Mouse (Mus musculus): ENCODE data around the gene Rnf111. TPM values are rescaled to one million over a fixed set of nuclear protein-coding genes. Genes with fewer than 3 reads are reported as not detected.

Rnf111 gene
- polyA plus RNA-seq, 1 experiment from 2014 or later: 40.3 TPM

- H3K27ac ChIP-seq: no peak overlapping the region
- no peak for ATAC-seq
- H3K36me3 ChIP-seq: no peaks in the 10 kb centered on the region
- no peak overlapping the region for H3K4me2 ChIP-seq (replicated peaks)
- H3K4me1 ChIP-seq (replicated peaks): no peaks in the 10 kb centered on the region
- H3K4me3 ChIP-seq (replicated peaks): no peak overlapping the region
- H3K27me3 ChIP-seq: no peaks in the 10 kb centered on the region
- no peak overlapping the region for H3K9ac ChIP-seq (replicated peaks)
- H3K9me3 ChIP-seq: no peaks in the 10 kb centered on the region
- WGBS: 91% methylated on average over 3 of the region's 3 CpGs
Observed at GRCm38 (mm10) chr9:70523813-70524212, 20.3 kb upstream of the Rnf111 start.

GRCm38 (mm10) chr9:70520651-70521050 is 17.1 kb upstream of the Rnf111 start:
- no peak overlapping the region for H3K4me3 ChIP-seq (replicated peaks)
- H3K9ac ChIP-seq (replicated peaks): no peak overlapping the region
- H3K4me2 ChIP-seq (replicated peaks): no peak overlapping the region
- no peaks in the 10 kb centered on the region for H3K4me1 ChIP-seq (replicated peaks)
- H3K9me3 ChIP-seq: no peaks in the 10 kb centered on the region
- WGBS: 87% methylated on average over 3 of the region's 3 CpGs
- ATAC-seq: no peak
- no peaks in the 10 kb centered on the region for H3K36me3 ChIP-seq
- no peaks in the 10 kb centered on the region for H3K27me3 ChIP-seq
- H3K27ac ChIP-seq: no peak overlapping the region

GRCm38 (mm10) chr9:70511681-70512080 is 8.2 kb upstream of the Rnf111 start:
- 86% methylated on average over 7 of the region's 7 CpGs for WGBS
- Histone ChIP-seq H3K27ac (no peak overlapping the region), H3K27me3 (no peaks in the 10 kb centered on the region), H3K9ac (replicated peaks) (no peak overlapping the region), H3K9me3 (no peaks in the 10 kb centered on the region), H3K4me1 (replicated peaks) (no peaks in the 10 kb centered on the region), H3K4me3 (replicated peaks) (no peak overlapping the region), H3K36me3 (no peaks in the 10 kb centered on the region), H3K4me2 (replicated peaks) (no peak overlapping the region)
- no peak for ATAC-seq

- Histone ChIP-seq H3K4me2 (replicated peaks) (no peak overlapping the region), H3K27ac (no peak overlapping the region), H3K4me3 (replicated peaks) (no peak overlapping the region), H3K9ac (replicated peaks) (no peak overlapping the region), H3K4me1 (replicated peaks) (no peaks in the 10 kb centered on the region), H3K27me3 (no peaks in the 10 kb centered on the region), H3K36me3 (no peaks in the 10 kb centered on the region), H3K9me3 (no peaks in the 10 kb centered on the region)
- 71% methylated on average over 10 of the region's 10 CpGs for WGBS
- no peak for ATAC-seq
Observed at GRCm38 (mm10) chr9:70510998-70511583, 7.6 kb upstream of the Rnf111 start.

GRCm38 (mm10) chr9:70509906-70510525 is 6.5 kb upstream of the Rnf111 start:
- Histone ChIP-seq H3K4me2 (replicated peaks) (no peak overlapping the region), H3K9me3 (no peaks in the 10 kb centered on the region), H3K9ac (replicated peaks) (no peak overlapping the region), H3K4me1 (replicated peaks) (no peaks in the 10 kb centered on the region), H3K27me3 (no peaks in the 10 kb centered on the region), H3K27ac (no peak overlapping the region), H3K36me3 (no peaks in the 10 kb centered on the region), H3K4me3 (replicated peaks) (no peak overlapping the region)
- WGBS: 83% methylated on average over 4 of the region's 4 CpGs
- no peak for ATAC-seq

GRCm38 (mm10) chr9:70506787-70507186 is 3.3 kb upstream of the Rnf111 start:
- Histone ChIP-seq H3K36me3 (no peaks in the 10 kb centered on the region), H3K4me3 (replicated peaks) (no peak overlapping the region), H3K27ac (no peak overlapping the region), H3K9me3 (no peaks in the 10 kb centered on the region), H3K4me1 (replicated peaks) (peaks cover 12% of the 10 kb centered on the region), H3K4me2 (replicated peaks) (no peak overlapping the region), H3K9ac (replicated peaks) (no peak overlapping the region), H3K27me3 (no peaks in the 10 kb centered on the region)
- ATAC-seq: no peak
- WGBS: 81% methylated on average over 8 of the region's 8 CpGs

GRCm38 (mm10) chr9:70506186-70506585 is 2.7 kb upstream of the Rnf111 start:
- WGBS: 74% methylated on average over 2 of the region's 2 CpGs
- no peak for ATAC-seq
- Histone ChIP-seq H3K27me3 (no peaks in the 10 kb centered on the region), H3K27ac (no peak overlapping the region), H3K4me2 (replicated peaks) (no peak overlapping the region), H3K36me3 (no peaks in the 10 kb centered on the region), H3K4me1 (replicated peaks) (peaks cover 18% of the 10 kb centered on the region), H3K9ac (replicated peaks) (no peak overlapping the region), H3K4me3 (replicated peaks) (no peak overlapping the region), H3K9me3 (no peaks in the 10 kb centered on the region)

- WGBS: under 1% methylated on average over 46 of the region's 70 CpGs
- peak; percentile 97 for ATAC-seq
Observed at GRCm38 (mm10) chr9:70503015-70503603, 416 bp downstream of the Rnf111 start.

GRCm38 (mm10) chr9:70502284-70503014 is 1.1 kb downstream of the Rnf111 start:
- peaks cover 20% of the 10 kb centered on the region for H3K4me1 ChIP-seq (replicated peaks)
- H3K36me3 ChIP-seq: 0 out of 2 replicates have a peak, but pooled peaks cover 5% of the 10 kb centered on the region
- peak overlapping the region; percentile 99 for H3K27ac ChIP-seq
- no peaks in the 10 kb centered on the region for H3K9me3 ChIP-seq
- peak overlapping the region; percentile 78 for H3K4me2 ChIP-seq (replicated peaks)
- WGBS: 40% methylated on average over 10 of the region's 10 CpGs
- peak overlapping the region; percentile 97 for H3K9ac ChIP-seq (replicated peaks)
- H3K4me3 ChIP-seq (replicated peaks): peak overlapping the region; percentile 93
- no peaks in the 10 kb centered on the region for H3K27me3 ChIP-seq
- no peak for ATAC-seq

More at GRCm38 (mm10) chr9:70503015-70503603, 416 bp downstream of the Rnf111 start:
- peak overlapping the region; percentile 93 for H3K4me3 ChIP-seq (replicated peaks)
- no peaks in the 10 kb centered on the region for H3K27me3 ChIP-seq
- peaks cover 20% of the 10 kb centered on the region for H3K4me1 ChIP-seq (replicated peaks)
- peak overlapping the region; percentile 97 for H3K9ac ChIP-seq (replicated peaks)
- peak overlapping the region; percentile 78 for H3K4me2 ChIP-seq (replicated peaks)
- H3K27ac ChIP-seq: peak overlapping the region; percentile 99
- H3K36me3 ChIP-seq: 0 out of 2 replicates have a peak, but pooled peaks cover 5% of the 10 kb centered on the region
- no peaks in the 10 kb centered on the region for H3K9me3 ChIP-seq

- Histone ChIP-seq H3K27ac (no peak overlapping the region), H3K4me2 (replicated peaks) (no peak overlapping the region), H3K4me1 (replicated peaks) (peaks cover 10% of the 10 kb centered on the region), H3K36me3 (0 out of 2 replicates have a peak, but pooled peaks cover 5% of the 10 kb centered on the region), H3K4me3 (replicated peaks) (no peak overlapping the region), H3K9ac (replicated peaks) (no peak overlapping the region), H3K27me3 (no peaks in the 10 kb centered on the region), H3K9me3 (no peaks in the 10 kb centered on the region)
- ATAC-seq: no peak
Observed at GRCm38 (mm10) chr9:70496990-70497389, 6.5 kb downstream of the Rnf111 start.

- Histone ChIP-seq H3K36me3 (peaks cover 8% of the 10 kb centered on the region), H3K27me3 (no peaks in the 10 kb centered on the region), H3K4me3 (replicated peaks) (no peak overlapping the region), H3K4me2 (replicated peaks) (no peak overlapping the region), H3K27ac (no peak overlapping the region), H3K4me1 (replicated peaks) (no peaks in the 10 kb centered on the region), H3K9ac (replicated peaks) (no peak overlapping the region), H3K9me3 (no peaks in the 10 kb centered on the region)
- ATAC-seq: no peak
- 93% methylated on average over 2 of the region's 2 CpGs for WGBS
Observed at GRCm38 (mm10) chr9:70493038-70493437, 10.5 kb downstream of the Rnf111 start.

- H3K4me1 ChIP-seq (replicated peaks): no peaks in the 10 kb centered on the region
- H3K36me3 ChIP-seq: peaks cover 8% of the 10 kb centered on the region
- 92% methylated on average over 1 of the region's 1 CpGs for WGBS
- no peak for ATAC-seq
- H3K9ac ChIP-seq (replicated peaks): no peak overlapping the region
- no peaks in the 10 kb centered on the region for H3K27me3 ChIP-seq
- no peak overlapping the region for H3K4me3 ChIP-seq (replicated peaks)
- no peak overlapping the region for H3K27ac ChIP-seq
- no peaks in the 10 kb centered on the region for H3K9me3 ChIP-seq
- no peak overlapping the region for H3K4me2 ChIP-seq (replicated peaks)
Observed at GRCm38 (mm10) chr9:70491176-70491575, 12.3 kb downstream of the Rnf111 start.

Data from midbrain, embryonic 13.5 days (tissue).